Mouse (Mus musculus) limb, embryonic 14.5 days (tissue): ENCODE measurements around the gene Dnajc21. TPM values are rescaled to one million over a fixed set of nuclear protein-coding genes. Genes with fewer than 3 reads are reported as not detected.

ENCODE experiments used
- ATAC-seq: fragments of 200-750 bp; cut with Nextera tagmentation; 2 replicates; pipeline ENCODE4 v1.8.0; 2017; ENCODE audit warnings: low read depth, moderate number of reproducible peaks, moderate TSS enrichment; ENCODE audit not compliant: low FRiP score
- DNase-seq: peaks from one replicate; pipeline ENCODE4 v3.0.0-alpha.2; 2015; ENCODE audit warnings: low spot score
- H3K27ac ChIP-seq: fragments of 300-500 bp; sonication (generic); replicated peaks from 2 replicates; pipeline ENCODE4 v1.5.1; 2014; ENCODE audit warnings: low read depth, mild to moderate bottlenecking, low read length, moderate library complexity, mixed read lengths
- H3K27me3 ChIP-seq: fragments of 300-500 bp; sonication (generic); 2 replicates; pipeline ENCODE4 v1.6.1; 2014; ENCODE audit warnings: low read length, mixed read lengths; ENCODE audit not compliant: control insufficient read depth, insufficient read depth
- H3K36me3 ChIP-seq: fragments of 300-500 bp; sonication (generic); 2 replicates; pipeline ENCODE4 v1.6.1; 2014; ENCODE audit warnings: mild to moderate bottlenecking, low read length, moderate library complexity, mixed read lengths; ENCODE audit not compliant: control insufficient read depth, insufficient read depth
- H3K4me1 ChIP-seq: fragments of 300-500 bp; sonication (generic); 2 replicates; pipeline ENCODE4 v1.6.1; 2014; ENCODE audit warnings: antibody characterized with exemption, low read length, mixed read lengths; ENCODE audit not compliant: control insufficient read depth, insufficient read depth
- H3K4me2 ChIP-seq: fragments of 300-500 bp; sonication (generic); replicated peaks from 2 replicates; pipeline ENCODE4 v1.6.1; 2014; ENCODE audit warnings: low read depth, mild to moderate bottlenecking, low read length, moderate library complexity; ENCODE audit not compliant: severe bottlenecking
- H3K4me3 ChIP-seq: fragments of 300-500 bp; sonication (generic); replicated peaks from 2 replicates; pipeline ENCODE4 v1.5.1; 2014; ENCODE audit warnings: low read length
- H3K9ac ChIP-seq: fragments of 300-500 bp; sonication (generic); 2 replicates; pipeline ENCODE4 v1.6.1; 2014; ENCODE audit warnings: mild to moderate bottlenecking, low read depth, low read length, moderate library complexity; ENCODE audit not compliant: severe bottlenecking
- H3K9me3 ChIP-seq: fragments of 300-500 bp; sonication (generic); 2 replicates; pipeline ENCODE4 v1.6.1; 2016; ENCODE audit warnings: low read length; ENCODE audit not compliant: control insufficient read depth
- POLR2A ChIP-seq: fragments of 200-500 bp; IDR thresholded peaks from 2 replicates; pipeline ENCODE4 v1.8.0; 2012; ENCODE audit warnings: inconsistent platforms, mild to moderate bottlenecking, moderate library complexity, borderline replicate concordance; ENCODE audit not compliant: insufficient read depth, insufficient read length; ENCODE audit errors: extremely low read depth
- WGBS: fragments of 180-500 bp; shearing (Covaris S2); extraction: QIAGEN DNeasy Blood & Tissue Kit; methylation state at CpG from one replicate; pipeline ENCODE4 v1.1.7; 2014; 5-methylcytosine and 5-hydroxymethylcytosine counted together
- polyA plus RNA-seq, 2 experiments: library from polyadenylated mRNA; depleted of rRNA in 1 of 2; stranded (reverse) in 1 of 2; unstranded in 1 of 2; fragments of >200 nt; fragmentation: Nextera tagmentation in 1 of 2; extraction: Ambion mirVana in 1 of 2; gene quantifications; 2 replicates each; pipeline versions ENCODE4 v1.2.1 to v1.2.3; 2012 to 2014

Gene Dnajc21
- polyA plus RNA-seq, 2 experiments, result 13.2 to 16.1 TPM

DNA sequence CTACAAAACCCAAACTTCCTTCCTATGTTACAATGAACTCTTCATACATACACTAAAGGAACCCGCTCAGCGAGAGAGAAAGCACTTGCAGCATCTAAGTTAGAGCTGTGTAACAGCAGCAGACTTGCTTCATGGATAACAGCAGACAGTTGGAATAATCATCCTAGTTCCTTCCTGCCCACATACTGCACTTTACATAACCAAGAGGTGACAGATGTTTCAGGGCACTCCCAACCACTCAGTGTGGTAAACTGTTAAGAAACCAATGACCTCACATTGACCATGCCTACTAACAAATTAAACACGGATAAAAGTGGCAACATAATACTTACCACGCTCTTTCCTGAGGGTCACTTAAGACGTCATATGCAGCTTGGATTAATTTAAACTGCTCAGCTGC lies 6.8 kb downstream of the Dnajc21 start:
- no peak for ATAC-seq
- no peaks in the 10 kb centered on the region for H3K27me3 ChIP-seq

GRCm38 (mm10) chr15:10460986-10461385 lies 9.3 kb downstream of the Dnajc21 start:
- H3K27ac ChIP-seq, result no peak overlapping the region
- H3K4me1 ChIP-seq, result no peaks in the 10 kb centered on the region
- H3K4me3 ChIP-seq, result no peak overlapping the region
- ATAC-seq, result no peak
- no peaks in the 10 kb centered on the region for H3K9me3 ChIP-seq
- no peak for TF ChIP-seq POLR2A
- H3K27me3 ChIP-seq, result no peaks in the 10 kb centered on the region
- WGBS, result 93% methylated on average over 12 of the region's 12 CpGs
- DNase-seq, result no peak
- no peak overlapping the region for H3K9ac ChIP-seq
- no peak overlapping the region for H3K4me2 ChIP-seq
- peaks cover 46% of the 10 kb centered on the region for H3K36me3 ChIP-seq

More for the DNA sequence above, 6.8 kb downstream of the Dnajc21 start:
- Histone ChIP-seq H3K9me3 (no peaks in the 10 kb centered on the region), H3K9ac (no peak overlapping the region), H3K36me3 (peaks cover 31% of the 10 kb centered on the region), H3K27ac (no peak overlapping the region), H3K4me3 (no peak overlapping the region), H3K4me2 (no peak overlapping the region), H3K4me1 (peaks cover under 1% of the 10 kb centered on the region; the same call in 1 of the 2 replicates)
- 80% methylated on average over 5 of the region's 5 CpGs for WGBS
- TF ChIP-seq POLR2A, result no peak
- DNase-seq, result no peak

GRCm38 (mm10) chr15:10447102-10447501 lies 23.2 kb downstream of the Dnajc21 start:
- no peaks in the 10 kb centered on the region for H3K27me3 ChIP-seq
- 80% methylated on average over 3 of the region's 3 CpGs for WGBS
- H3K9me3 ChIP-seq, result no peaks in the 10 kb centered on the region
- H3K4me1 ChIP-seq, result no peaks in the 10 kb centered on the region
- H3K4me2 ChIP-seq, result no peak overlapping the region
- TF ChIP-seq POLR2A, result no peak
- DNase-seq (no peak), ATAC-seq (no peak)
- no peak overlapping the region for H3K27ac ChIP-seq
- H3K9ac ChIP-seq, result no peak overlapping the region
- no peak overlapping the region for H3K4me3 ChIP-seq
- H3K36me3 ChIP-seq, result peaks cover 36% of the 10 kb centered on the region

DNA sequence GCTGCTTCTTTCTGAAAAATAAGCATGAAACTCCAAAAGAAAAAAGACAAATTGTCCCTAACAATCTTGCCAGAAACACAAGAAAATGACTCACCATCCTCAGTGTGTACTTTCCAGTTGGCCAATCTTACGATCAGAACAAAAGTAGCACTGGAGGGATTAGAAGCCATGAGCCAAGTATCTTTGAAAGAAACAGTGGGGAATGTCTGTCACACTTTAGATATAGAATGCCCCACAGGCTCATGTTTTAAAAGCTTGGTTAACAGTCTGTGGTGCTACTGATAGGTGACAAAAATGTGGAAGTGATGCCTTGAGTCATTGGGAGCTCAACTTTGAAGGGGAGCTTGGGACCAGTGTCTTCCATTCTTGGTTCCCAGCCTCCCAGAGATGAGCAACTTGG lies 28.0 kb downstream of the Dnajc21 start:
- Histone ChIP-seq H3K27ac (no peak overlapping the region), H3K9me3 (no peaks in the 10 kb centered on the region), H3K9ac (no peak overlapping the region), H3K4me3 (no peak overlapping the region), H3K4me1 (no peaks in the 10 kb centered on the region), H3K4me2 (no peak overlapping the region), H3K36me3 (peaks cover 22% of the 10 kb centered on the region), H3K27me3 (no peaks in the 10 kb centered on the region)
- DNase-seq, result no peak
- ATAC-seq, result no peak
- no peak for TF ChIP-seq POLR2A
- 92% methylated on average over 1 of the region's 1 CpGs for WGBS

DNA sequence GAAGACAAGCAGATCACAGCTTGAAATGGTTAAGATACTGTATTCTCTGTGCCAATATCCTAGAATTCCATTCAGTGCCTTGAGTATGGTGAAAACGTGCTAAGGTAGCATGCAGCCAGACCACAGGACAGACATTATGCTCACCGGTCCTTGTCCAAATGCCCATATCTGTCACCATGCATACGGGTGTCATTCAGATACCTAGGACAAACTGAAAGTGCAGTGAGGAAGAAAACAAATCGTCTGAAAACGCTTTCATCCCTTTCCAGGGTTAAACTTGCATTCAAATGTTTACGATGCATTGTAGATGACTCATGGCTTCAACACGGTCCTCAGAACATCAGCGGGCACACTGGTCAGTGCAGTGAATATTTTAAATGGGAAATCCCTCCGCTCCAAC lies 28.8 kb downstream of the Dnajc21 start:
- ATAC-seq (no peak), DNase-seq (no peak)
- no peaks in the 10 kb centered on the region for H3K27me3 ChIP-seq
- H3K4me1 ChIP-seq, result no peaks in the 10 kb centered on the region
- H3K27ac ChIP-seq, result no peak overlapping the region
- no peak overlapping the region for H3K9ac ChIP-seq
- H3K4me3 ChIP-seq, result no peak overlapping the region
- WGBS, result 91% methylated on average over 9 of the region's 9 CpGs
- H3K36me3 ChIP-seq, result peaks cover 19% of the 10 kb centered on the region
- H3K4me2 ChIP-seq, result no peak overlapping the region
- no peaks in the 10 kb centered on the region for H3K9me3 ChIP-seq
- TF ChIP-seq POLR2A, result no peak

DNA sequence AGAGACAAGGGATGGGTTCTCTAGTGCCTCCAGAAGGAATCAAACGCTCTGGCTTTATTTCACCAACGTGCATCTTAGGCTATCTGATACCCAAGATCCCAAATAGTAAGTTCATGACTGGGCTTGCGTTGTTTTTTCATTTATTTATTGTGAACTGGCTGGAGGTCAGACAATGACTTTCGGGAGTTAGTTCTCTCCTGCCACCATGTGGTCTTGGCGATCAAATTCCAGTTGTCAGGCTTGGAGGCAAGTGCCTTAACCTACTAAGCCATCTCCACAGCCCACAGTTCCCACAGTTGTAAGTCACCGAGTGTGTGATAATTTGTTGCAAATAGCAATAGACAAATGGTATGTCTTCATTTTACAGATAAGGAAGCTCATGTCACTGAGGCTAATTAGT lies 30.4 kb downstream of the Dnajc21 start:
- no peak for ATAC-seq
- no peak overlapping the region for H3K9ac ChIP-seq
- H3K27me3 ChIP-seq, result no peaks in the 10 kb centered on the region
- H3K9me3 ChIP-seq, result no peaks in the 10 kb centered on the region
- no peak for TF ChIP-seq POLR2A
- H3K4me2 ChIP-seq, result no peak overlapping the region
- WGBS, result 80% methylated on average over 6 of the region's 6 CpGs
- no peak for DNase-seq
- H3K36me3 ChIP-seq, result peaks cover 13% of the 10 kb centered on the region
- no peak overlapping the region for H3K4me3 ChIP-seq
- H3K27ac ChIP-seq, result no peak overlapping the region
- no peaks in the 10 kb centered on the region for H3K4me1 ChIP-seq
